Mouse (Mus musculus): Measurements from ENCODE around the gene Ccnd1.

The Ccnd1 gene

GRCm38 (mm10) chr7:144908705-144909104, 31.0 kb downstream of the Ccnd1 start:
- DNase-seq (ENCODE audit: low read depth, low spot score) = peak; percentile 85

- peak; percentile 88 for DNase-seq (ENCODE audit: low read depth, low spot score)
These were observed 31.9 kb downstream of the Ccnd1 start for GRCm38 (mm10) chr7:144907793-144908192.

- peak; percentile 77 for DNase-seq (ENCODE audit: low read depth, low spot score)
These were observed 32.9 kb downstream of the Ccnd1 start for GRCm38 (mm10) chr7:144906708-144907397.

- DNase-seq (ENCODE audit: low read depth, low spot score) = peak; percentile 71
These were observed 34.2 kb downstream of the Ccnd1 start for GRCm38 (mm10) chr7:144905514-144905913.

- DNase-seq (ENCODE audit: low read depth, low spot score) = peak; percentile 55
These were observed 41.2 kb downstream of the Ccnd1 start for GRCm38 (mm10) chr7:144898506-144898905.

- peak; percentile 59 for DNase-seq (ENCODE audit: low read depth, low spot score)
These were observed 43.2 kb downstream of the Ccnd1 start, which contains the start of gene Fgf15 for GRCm38 (mm10) chr7:144896294-144897218. Gene Fgf15 (plus strand): TSS chr7:144896531.

- DNase-seq (ENCODE audit: low read depth, low spot score) = peak; percentile 84
These were observed 44.2 kb downstream of the Ccnd1 start for GRCm38 (mm10) chr7:144895305-144896111.

GRCm38 (mm10) chr7:144894706-144895105, 45.0 kb downstream of the Ccnd1 start:
- no peak for DNase-seq (ENCODE audit: low read depth, low spot score)

- peak; percentile 53 for DNase-seq (ENCODE audit: low read depth, low spot score)
These were observed 45.5 kb downstream of the Ccnd1 start for GRCm38 (mm10) chr7:144894191-144894590.

- DNase-seq (ENCODE audit: low read depth, low spot score) = peak; percentile 30
These were observed 47.4 kb downstream of the Ccnd1 start for GRCm38 (mm10) chr7:144892322-144892721.

GRCm38 (mm10) chr7:144891863-144892262, 47.9 kb downstream of the Ccnd1 start:
- DNase-seq (ENCODE audit: low read depth, low spot score) = no peak

- DNase-seq (ENCODE audit: low read depth, low spot score) = peak; percentile 61
These were observed 49.1 kb downstream of the Ccnd1 start for GRCm38 (mm10) chr7:144890661-144891060.

GRCm38 (mm10) chr7:144888564-144889299, 51.0 kb downstream of the Ccnd1 start:
- peak; percentile 84 for DNase-seq (ENCODE audit: low read depth, low spot score)

- peak; percentile 74 for DNase-seq (ENCODE audit: low read depth, low spot score)
These were observed 52.1 kb downstream of the Ccnd1 start for GRCm38 (mm10) chr7:144887672-144888071.

- no peak for DNase-seq (ENCODE audit: low read depth, low spot score)
These were observed 56.6 kb downstream of the Ccnd1 start for GRCm38 (mm10) chr7:144883106-144883505.

All from R1 (cell line).